19 mouse cellular contexts compared by ENCODE assay signal in the genomic region with DNA sequence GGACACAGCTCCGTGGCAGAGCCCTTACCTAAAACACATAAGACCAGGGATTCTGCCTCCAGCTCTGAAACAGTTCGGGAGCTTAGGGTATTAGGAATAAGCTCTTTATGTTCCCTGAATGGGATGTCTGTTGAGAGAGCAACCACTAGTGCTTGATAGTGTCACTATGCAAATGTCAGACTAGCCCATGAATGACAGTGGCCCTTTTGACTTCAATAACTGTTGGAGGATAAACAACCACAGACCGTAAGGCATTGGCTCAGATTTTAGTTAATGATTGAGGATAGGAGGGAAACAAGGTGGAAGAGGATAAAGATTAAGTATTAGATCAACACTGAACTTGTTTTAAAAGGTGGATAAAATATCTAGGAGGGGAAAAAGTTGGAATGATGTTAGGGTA. TPM values are rescaled to one million over a fixed set of nuclear protein-coding genes. Genes with fewer than 3 reads are reported as not detected.
"Had no signal": no experiment of that assay in that cellular context is flagged by ENCODE, and none has a peak within 500 bp of the region (broad histone marks: within the 10 kb centered on the region; RNA-seq: fewer than 3 reads in every experiment).

No protein-coding gene starts in this region.

- H3K4me1 ChIP-seq: hindbrain, embryonic 12.5 days; limb, embryonic 12.5 days; liver, embryonic 13.5 days; neural tube, embryonic 15.5 days had no signal

- ATAC-seq: hindbrain, embryonic 16.5 days; inflammation-experienced regulatory T-cells, adult 6 months; intestine, postnatal 0 days had no signal

- DNase-seq: liver, embryonic 13.5 days; lung, embryonic 14.5 days; lung, postnatal 10 days; lung, postnatal 4 days; right cerebral cortex, adult 18-20 months; right cerebral cortex, postnatal 25 days; thymus, postnatal 36 days had no signal

- H3K27me3 ChIP-seq: hindbrain, embryonic 12.5 days; limb, embryonic 12.5 days; liver, embryonic 13.5 days; midbrain, embryonic 12.5 days; neural tube, embryonic 15.5 days had no signal

- H3K27ac ChIP-seq: hindbrain, embryonic 12.5 days; layer of hippocampus, adult 2 months; limb, embryonic 12.5 days; liver, embryonic 13.5 days; midbrain, embryonic 12.5 days; neural tube, embryonic 15.5 days had no signal

- H3K4me2 ChIP-seq: hindbrain, embryonic 12.5 days; limb, embryonic 12.5 days; liver, embryonic 13.5 days; lung, embryonic 14.5 days; midbrain, embryonic 12.5 days; neural tube, embryonic 15.5 days had no signal

- H3K9ac ChIP-seq: hindbrain, embryonic 12.5 days; limb, embryonic 12.5 days; liver, embryonic 13.5 days; lung, embryonic 14.5 days; midbrain, embryonic 12.5 days; neural tube, embryonic 15.5 days had no signal

- H3K4me3 ChIP-seq: hindbrain, embryonic 12.5 days; layer of hippocampus, adult 2 months; limb, embryonic 12.5 days; liver, embryonic 13.5 days; midbrain, embryonic 12.5 days; myocyte; neural tube, embryonic 15.5 days had no signal

- H3K9me3 ChIP-seq: hindbrain, embryonic 12.5 days; limb, embryonic 12.5 days; liver, embryonic 13.5 days; midbrain, embryonic 12.5 days; neural tube, embryonic 15.5 days had no signal

- H3K36me3 ChIP-seq: hindbrain, embryonic 12.5 days; limb, embryonic 12.5 days; liver, embryonic 13.5 days; midbrain, embryonic 12.5 days; neural tube, embryonic 15.5 days had no signal

RNA-seq across cellular contexts. Expression of gene Gm17359, which starts 41.6 kb away (rescaled TPM):
- polyA plus RNA-seq: hindbrain, embryonic 16.5 days; inflammation-experienced regulatory T-cells, adult 6 months; intestine, postnatal 0 days; limb, embryonic 12.5 days; liver, embryonic 13.5 days; lung, embryonic 14.5 days; midbrain, embryonic 12.5 days; myocyte; neural tube, embryonic 15.5 days; small intestine, adult 2 months; stomach, embryonic 16.5 days; thymus, postnatal 0 days had no signal
